Mouse (Mus musculus) brain, embryonic 14.5 days (tissue): ENCODE results near the gene Chmp2a.

Source experiments
- CTCF ChIP-seq: fragments of 200-500 bp; IDR thresholded peaks from 2 replicates; pipeline ENCODE4 v1.5.1; 2012; ENCODE audit warnings: inconsistent platforms, mild to moderate bottlenecking, moderate library complexity, borderline replicate concordance; ENCODE audit not compliant: insufficient read depth, insufficient read length; ENCODE audit errors: extremely low read depth
- POLR2A ChIP-seq: fragments of 200-500 bp; IDR thresholded peaks from 2 replicates; pipeline ENCODE4 v1.6.1; 2012; ENCODE audit warnings: mild to moderate bottlenecking, inconsistent platforms, borderline replicate concordance; ENCODE audit not compliant: poor library complexity, insufficient read depth, insufficient read length, severe bottlenecking; ENCODE audit errors: extremely low read depth

DNA sequence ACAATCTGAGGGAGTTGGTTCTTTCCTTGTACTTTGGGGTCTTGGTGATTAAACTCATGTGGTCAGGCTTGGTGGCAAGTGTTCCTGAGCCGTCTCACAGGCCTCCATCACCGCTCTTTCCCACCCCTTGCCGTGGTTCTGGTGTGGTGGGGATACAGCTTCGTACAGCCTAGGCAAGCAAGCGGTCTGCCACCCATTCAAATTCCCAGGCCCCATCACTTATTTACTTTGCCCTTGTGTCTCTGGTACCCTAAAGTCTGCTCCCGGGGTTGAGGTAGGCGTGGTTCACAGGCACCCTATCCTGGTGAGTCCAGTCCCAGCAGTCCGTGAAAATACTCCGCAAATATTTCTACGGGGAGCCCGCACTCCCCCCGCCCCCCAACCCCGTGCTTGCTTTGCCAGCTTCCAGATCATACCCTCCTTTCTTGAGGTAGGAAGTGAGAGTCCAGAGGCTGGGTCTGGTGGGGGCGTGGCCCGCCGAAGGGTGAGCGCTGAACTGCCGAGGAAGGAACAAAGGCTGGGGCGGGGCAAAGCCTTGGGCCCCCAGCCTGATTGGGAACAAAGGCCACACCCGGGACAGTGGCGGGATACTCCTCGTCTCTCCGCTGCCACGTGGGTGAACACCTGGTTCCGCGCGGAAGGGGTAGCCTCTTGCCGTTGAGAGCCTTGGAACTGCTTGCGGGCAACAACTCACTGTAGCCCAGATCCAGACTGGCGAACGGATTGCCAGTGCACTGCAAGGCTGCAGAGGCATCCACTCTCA is 11.7 kb downstream of the Chmp2a start:
- TF ChIP-seq POLR2A (no peak), CTCF (no peak)
